Mouse (Mus musculus) megakaryocyte, embryonic 14.5 days (primary cell): ENCODE data around the gene Slc17a1.

Experiments
- FLI1 ChIP-seq: IDR thresholded peaks from 2 replicates; pipeline ENCODE4 v1.6.1; 2012; ENCODE audit warnings: low read length, inconsistent platforms, mixed read lengths
- GATA1 ChIP-seq: IDR thresholded peaks from 3 replicates; pipeline ENCODE4 v1.6.1; 2012; ENCODE audit warnings: mixed read lengths, low read length, inconsistent platforms, borderline replicate concordance

- TF ChIP-seq GATA1 (no peak), FLI1 (no peak)
These were observed 47.0 kb downstream of the Slc17a1 start, which contains the start of gene Slc17a4 for GRCm38 (mm10) chr13:23914376-23915167.
